Mouse (Mus musculus) forebrain, embryonic 16.5 days (tissue): ENCODE results near the gene Ube2g2. TPM values are rescaled to one million over a fixed set of nuclear protein-coding genes. Genes with fewer than 3 reads are reported as not detected.

Source experiments
- ATAC-seq: fragments of 200-750 bp; cut with Nextera tagmentation; 2 replicates; pipeline ENCODE4 v1.8.0; 2017; ENCODE audit warnings: mild to moderate bottlenecking, moderate library complexity
- H3K27ac ChIP-seq: fragments of 300-500 bp; sonication (generic); 2 replicates; pipeline ENCODE4 v1.5.1; 2014; ENCODE audit warnings: low read length, control low read depth
- H3K27me3 ChIP-seq: fragments of 300-500 bp; sonication (generic); replicated peaks from 2 replicates; pipeline ENCODE4 v1.6.1; 2014; ENCODE audit warnings: low read length; ENCODE audit not compliant: control insufficient read depth, insufficient read depth
- H3K36me3 ChIP-seq: fragments of 300-500 bp; sonication (generic); 2 replicates; pipeline ENCODE4 v1.6.1; 2014; ENCODE audit not compliant: control insufficient read depth, insufficient read depth
- H3K4me1 ChIP-seq: fragments of 300-500 bp; sonication (generic); replicated peaks from 2 replicates; pipeline ENCODE4 v1.6.1; 2014; ENCODE audit warnings: low read length; ENCODE audit not compliant: control insufficient read depth, insufficient read depth
- H3K4me2 ChIP-seq: fragments of 300-500 bp; sonication (generic); 2 replicates; pipeline ENCODE4 v1.6.1; 2014; ENCODE audit warnings: mild to moderate bottlenecking, low read length, control low read depth
- H3K4me3 ChIP-seq: fragments of 300-500 bp; sonication (generic); replicated peaks from 2 replicates; pipeline ENCODE4 v1.5.1; 2014; ENCODE audit warnings: mild to moderate bottlenecking, low read length, control low read depth
- H3K9ac ChIP-seq: fragments of 300-500 bp; sonication (generic); replicated peaks from 2 replicates; pipeline ENCODE4 v1.6.1; 2014; ENCODE audit warnings: low read depth, low read length, control low read depth
- H3K9me3 ChIP-seq: fragments of 300-500 bp; sonication (generic); 2 replicates; pipeline ENCODE4 v1.6.1; 2016; ENCODE audit warnings: low read length; ENCODE audit not compliant: control insufficient read depth
- WGBS: fragments of 180-500 bp; shearing (Covaris S2); extraction: QIAGEN DNeasy Blood & Tissue Kit; methylation state at CpG from one replicate; pipeline ENCODE4 v1.1.7; 2014; 5-methylcytosine and 5-hydroxymethylcytosine counted together
- polyA plus RNA-seq: library from polyadenylated mRNA; unstranded; fragments of >200 nt; fragmentation: Nextera tagmentation; extraction: Ambion mirVana; gene quantifications from 2 replicates; pipeline ENCODE4 v1.2.1, GENCODE M21; 2015

The Ube2g2 gene
- polyA plus RNA-seq, 1 experiment from 2014 or later, result 107 TPM

- H3K27ac ChIP-seq, result no peak overlapping the region
- no peak for ATAC-seq
Observed at GRCm38 (mm10) chr10:77604958-77605357, 17.1 kb upstream of the Ube2g2 start.

GRCm38 (mm10) chr10:77605368-77605767, 16.7 kb upstream of the Ube2g2 start:
- WGBS, result 21% methylated on average over 1 of the region's 1 CpGs
- Histone ChIP-seq H3K4me3 (peak overlapping the region; percentile 57), H3K27me3 (no peaks in the 10 kb centered on the region), H3K36me3 (no peaks in the 10 kb centered on the region; the same call in 1 of the 2 replicates), H3K27ac (peak overlapping the region; percentile 91; the same call in 1 of the 2 replicates), H3K9me3 (0 out of 2 replicates have a peak, but pooled peaks cover 3% of the 10 kb centered on the region), H3K4me1 (peaks cover 16% of the 10 kb centered on the region), H3K4me2 (peak overlapping the region; percentile 86; the same call in 1 of the 2 replicates), H3K9ac (no peak overlapping the region)
- 0 out of 2 replicates have a peak, but pooled peaks have one; percentile 19 for ATAC-seq

More at GRCm38 (mm10) chr10:77604958-77605357, 17.1 kb upstream of the Ube2g2 start:
- no peak overlapping the region for H3K4me3 ChIP-seq
- no peaks in the 10 kb centered on the region for H3K27me3 ChIP-seq
- peaks cover 14% of the 10 kb centered on the region for H3K4me1 ChIP-seq
- no peaks in the 10 kb centered on the region for H3K36me3 ChIP-seq
- no peak overlapping the region for H3K4me2 ChIP-seq
- H3K9ac ChIP-seq, result no peak overlapping the region
- H3K9me3 ChIP-seq, result 0 out of 2 replicates have a peak, but pooled peaks cover 3% of the 10 kb centered on the region
- WGBS, result 71% methylated on average over 5 of the region's 5 CpGs

- H3K27ac ChIP-seq, result peak within 1 kb of the TSS; percentile 91
- H3K4me3 ChIP-seq, result peak within 1 kb of the TSS; percentile 57
- ATAC-seq, result peak; percentile 88
- peaks cover 23% of the 10 kb centered on the region for H3K4me1 ChIP-seq
- peak within 1 kb of the TSS; percentile 82 for H3K9ac ChIP-seq
- no peaks in the 10 kb centered on the region for H3K27me3 ChIP-seq
- H3K9me3 ChIP-seq, result 0 out of 2 replicates have a peak, but pooled peaks cover 3% of the 10 kb centered on the region
- peaks cover 4% of the 10 kb centered on the region for H3K36me3 ChIP-seq
- 1% methylated on average over 111 of the region's 119 CpGs for WGBS
- peak within 1 kb of the TSS; percentile 86 for H3K4me2 ChIP-seq
Observed at GRCm38 (mm10) chr10:77605908-77606826, 15.9 kb upstream of the Ube2g2 start, which contains the start of the genes Sumo3 and Gm49325. Gene Sumo3, plus strand, starts transcription at chr10:77606097. Gene Gm49325, plus strand, starts transcription at chr10:77606197.

- ATAC-seq, result peak; percentile 13
Observed at GRCm38 (mm10) chr10:77606855-77607254, 15.2 kb upstream of the Ube2g2 start.

GRCm38 (mm10) chr10:77607441-77607840, 14.6 kb upstream of the Ube2g2 start:
- peaks cover 23% of the 10 kb centered on the region for H3K4me1 ChIP-seq
- peak overlapping the region; percentile 86 for H3K4me2 ChIP-seq
- H3K9me3 ChIP-seq, result 0 out of 2 replicates have a peak, but pooled peaks cover 3% of the 10 kb centered on the region
- peak overlapping the region; percentile 57; the same call in 1 of the 2 replicates for H3K4me3 ChIP-seq
- no peak overlapping the region for H3K9ac ChIP-seq
- H3K36me3 ChIP-seq, result peaks cover 7% of the 10 kb centered on the region
- no peaks in the 10 kb centered on the region for H3K27me3 ChIP-seq
- WGBS, result 65% methylated on average over 5 of the region's 5 CpGs
- no peak overlapping the region for H3K27ac ChIP-seq
- no peak for ATAC-seq

More at GRCm38 (mm10) chr10:77606855-77607254, 15.2 kb upstream of the Ube2g2 start:
- H3K4me3 ChIP-seq, result peak overlapping the region; percentile 57
- H3K4me2 ChIP-seq, result peak overlapping the region; percentile 86
- peaks cover 23% of the 10 kb centered on the region for H3K4me1 ChIP-seq
- H3K9ac ChIP-seq, result peak overlapping the region; percentile 82
- 35% methylated on average over 7 of the region's 7 CpGs for WGBS
- no peaks in the 10 kb centered on the region for H3K27me3 ChIP-seq
- H3K36me3 ChIP-seq, result peaks cover 6% of the 10 kb centered on the region
- H3K27ac ChIP-seq, result peak overlapping the region; percentile 91
- H3K9me3 ChIP-seq, result 0 out of 2 replicates have a peak, but pooled peaks cover 3% of the 10 kb centered on the region

GRCm38 (mm10) chr10:77608589-77608988, 13.5 kb upstream of the Ube2g2 start:
- no peak overlapping the region for H3K4me3 ChIP-seq
- 89% methylated on average over 8 of the region's 8 CpGs for WGBS
- H3K9ac ChIP-seq, result no peak overlapping the region
- no peak for ATAC-seq
- H3K4me2 ChIP-seq, result no peak overlapping the region
- H3K27ac ChIP-seq, result no peak overlapping the region
- peaks cover 23% of the 10 kb centered on the region for H3K4me1 ChIP-seq
- no peaks in the 10 kb centered on the region for H3K27me3 ChIP-seq
- 0 out of 2 replicates have a peak, but pooled peaks cover 3% of the 10 kb centered on the region for H3K9me3 ChIP-seq
- H3K36me3 ChIP-seq, result peaks cover 14% of the 10 kb centered on the region

GRCm38 (mm10) chr10:77610221-77610961, 11.7 kb upstream of the Ube2g2 start:
- no peaks in the 10 kb centered on the region for H3K9me3 ChIP-seq

GRCm38 (mm10) chr10:77613409-77613808, 8.7 kb upstream of the Ube2g2 start:
- Histone ChIP-seq H3K4me3 (no peak overlapping the region), H3K4me1 (peaks cover 11% of the 10 kb centered on the region), H3K9me3 (no peaks in the 10 kb centered on the region), H3K4me2 (no peak overlapping the region), H3K27me3 (no peaks in the 10 kb centered on the region), H3K27ac (no peak overlapping the region), H3K9ac (no peak overlapping the region), H3K36me3 (peaks cover 38% of the 10 kb centered on the region)
- ATAC-seq, result no peak
- WGBS, result 91% methylated on average over 3 of the region's 3 CpGs

More at GRCm38 (mm10) chr10:77610221-77610961, 11.7 kb upstream of the Ube2g2 start:
- Histone ChIP-seq H3K27ac (no peak overlapping the region), H3K27me3 (no peaks in the 10 kb centered on the region), H3K4me2 (no peak overlapping the region), H3K4me3 (no peak overlapping the region), H3K4me1 (peaks cover 23% of the 10 kb centered on the region), H3K36me3 (peaks cover 18% of the 10 kb centered on the region), H3K9ac (no peak overlapping the region)
- 85% methylated on average over 8 of the region's 8 CpGs for WGBS
- ATAC-seq, result no peak
